Mouse (Mus musculus): ENCODE measurements around the gene Ubb. TPM values are rescaled to one million over a fixed set of nuclear protein-coding genes. Genes with fewer than 3 reads are reported as not detected.
A peak's percentile ranks its signal among the peaks of the same experiment; 100 is the strongest.
"Not testable (repeated sequence)": the region's sequence is repeated elsewhere in the genome, so short reads cannot be mapped to it uniquely, and the experiment has no call there.

Ubb gene
- 4,191 and 5,062 TPM in 2 replicates for polyA plus RNA-seq (2012; rRNA removed)

GRCm38 (mm10) chr11:62550727-62551225 lies at the start of gene Ubb:
Ubb (plus strand) TSS chr11:62551171.
- DNase-seq (ENCODE audit: low read depth) = peak; percentile 100
- TF ChIP-seq POLR2A (IDR thresholded peaks at IDR 0.05; ENCODE audit: borderline replicate concordance, extremely low read depth, insufficient read depth, insufficient read length, poor library complexity, severe bottlenecking) = peak; percentile 91; the same call in 1 of the 2 replicates
- no peak for TF ChIP-seq CTCF (IDR thresholded peaks at IDR 0.05; ENCODE audit: borderline replicate concordance, extremely low read depth, insufficient read depth, insufficient read length)

GRCm38 (mm10) chr11:62507683-62508082 lies 43.3 kb upstream of the Ubb start:
- no peak for DNase-seq (ENCODE audit: low read depth)
- no peak for TF ChIP-seq CTCF (IDR thresholded peaks at IDR 0.05; ENCODE audit: borderline replicate concordance, extremely low read depth, insufficient read depth, insufficient read length)
- TF ChIP-seq POLR2A (IDR thresholded peaks at IDR 0.05; ENCODE audit: borderline replicate concordance, extremely low read depth, insufficient read depth, insufficient read length, poor library complexity, severe bottlenecking) = no peak

DNA sequence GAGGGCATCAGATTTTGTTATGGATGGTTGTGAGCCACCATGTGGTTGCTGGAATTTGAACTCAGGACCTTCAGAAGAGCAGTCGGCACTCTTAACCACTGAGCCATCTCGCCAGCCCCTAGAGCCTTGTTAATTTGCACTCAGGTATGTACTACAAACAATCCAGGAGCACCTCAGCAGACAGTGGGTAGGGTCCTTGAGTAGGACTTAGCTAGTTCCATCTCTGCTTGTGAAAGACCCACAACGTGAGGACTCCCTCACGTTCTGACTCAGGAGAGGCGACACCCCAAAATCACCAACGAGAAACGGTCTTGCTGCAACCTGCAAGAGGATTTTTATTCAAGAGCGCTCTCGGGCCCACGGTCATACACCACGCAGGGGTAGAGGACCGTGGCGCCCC lies 42.6 kb upstream of the Ubb start:
- not testable (repeated sequence) for DNase-seq (ENCODE audit: low read depth)

DNA sequence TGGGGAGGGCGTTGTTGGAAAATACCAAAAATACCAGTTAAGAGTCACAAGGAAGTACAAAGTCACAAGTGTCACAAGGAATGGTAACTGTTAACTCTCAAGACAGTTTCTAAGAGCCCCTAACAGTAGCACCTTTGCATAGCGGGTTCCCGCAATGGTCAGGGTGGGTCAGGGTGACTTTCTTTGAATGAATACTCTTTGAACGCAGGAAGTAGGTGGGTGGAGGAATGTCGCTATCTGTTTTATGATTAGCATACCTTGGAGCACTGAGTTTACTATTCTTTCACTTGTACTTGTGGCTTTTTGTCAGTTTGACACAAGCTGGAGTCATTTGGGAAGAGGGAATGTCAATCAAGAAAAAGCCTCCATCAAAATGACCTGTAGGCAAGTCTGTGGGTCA lies 42.2 kb upstream of the Ubb start:
- not testable (repeated sequence) for DNase-seq (ENCODE audit: low read depth)

GRCm38 (mm10) chr11:62509571-62509970 lies 41.4 kb upstream of the Ubb start:
- TF ChIP-seq POLR2A (IDR thresholded peaks at IDR 0.05; ENCODE audit: borderline replicate concordance, extremely low read depth, insufficient read depth, insufficient read length, poor library complexity, severe bottlenecking) = no peak
- TF ChIP-seq CTCF (IDR thresholded peaks at IDR 0.05; ENCODE audit: borderline replicate concordance, extremely low read depth, insufficient read depth, insufficient read length) = no peak
- no peak for DNase-seq (ENCODE audit: low read depth)

DNA sequence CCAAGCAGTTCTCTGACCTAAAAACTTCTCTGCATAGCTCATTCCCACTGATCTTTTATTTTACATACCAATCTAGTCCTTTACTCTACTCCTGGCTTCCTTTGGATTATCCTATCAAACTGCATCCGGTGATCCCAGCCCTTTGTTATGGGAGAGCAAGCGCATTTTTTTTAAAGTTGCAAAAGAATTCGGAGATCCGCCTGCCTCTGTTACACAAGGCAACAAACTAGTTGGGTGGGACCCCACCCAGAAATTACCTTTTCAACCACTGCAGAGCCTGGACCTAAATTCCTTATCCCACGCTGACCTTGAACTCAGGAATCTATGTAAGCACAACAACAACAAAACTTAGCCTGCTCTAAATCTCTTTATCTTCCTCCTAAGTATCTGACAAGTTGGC lies 40.0 kb upstream of the Ubb start:
- no peak for TF ChIP-seq CTCF (IDR thresholded peaks at IDR 0.05; ENCODE audit: borderline replicate concordance, extremely low read depth, insufficient read depth, insufficient read length)
- no peak for TF ChIP-seq POLR2A (IDR thresholded peaks at IDR 0.05; ENCODE audit: borderline replicate concordance, extremely low read depth, insufficient read depth, insufficient read length, poor library complexity, severe bottlenecking)
- DNase-seq (ENCODE audit: low read depth) = no peak

DNA sequence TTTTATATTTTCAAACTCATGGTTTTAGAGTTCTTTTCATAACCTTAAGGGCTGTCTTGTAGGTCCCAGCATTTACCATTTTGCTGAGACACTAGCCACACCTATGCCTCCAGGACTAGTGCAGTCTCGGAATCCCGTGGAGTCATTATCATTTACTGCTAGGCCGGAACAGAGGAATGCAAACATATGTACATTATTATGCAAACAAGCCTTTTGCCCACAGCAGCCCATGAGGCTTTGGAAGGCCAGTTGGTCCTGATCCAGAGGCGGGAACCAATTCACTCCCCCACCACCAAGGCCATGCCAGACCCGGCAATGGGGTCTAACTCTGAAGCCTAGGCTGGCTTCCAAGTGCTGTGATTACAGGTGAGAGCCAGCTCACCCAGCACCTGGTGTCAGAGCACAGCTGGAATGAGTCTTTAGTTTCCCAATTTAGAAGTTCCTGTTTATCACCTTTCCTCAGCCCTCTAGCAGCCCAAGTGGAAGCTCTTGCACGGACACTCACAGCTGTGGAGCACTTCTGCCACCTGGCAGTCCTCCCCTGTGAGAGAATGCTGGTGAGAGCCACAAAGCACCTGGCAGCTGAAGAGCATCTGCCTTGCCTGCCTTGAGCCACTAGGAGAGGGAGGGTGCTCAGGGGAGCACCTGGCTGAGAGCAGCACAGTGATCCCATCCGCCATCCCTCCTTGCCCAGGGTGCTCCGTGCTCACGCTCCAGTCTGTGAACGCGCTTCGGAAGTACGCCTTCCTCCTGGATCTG lies 39.3 kb upstream of the Ubb start:
- no peak for TF ChIP-seq CTCF (IDR thresholded peaks at IDR 0.05; ENCODE audit: borderline replicate concordance, extremely low read depth, insufficient read depth, insufficient read length)
- no peak for TF ChIP-seq POLR2A (IDR thresholded peaks at IDR 0.05; ENCODE audit: borderline replicate concordance, extremely low read depth, insufficient read depth, insufficient read length, poor library complexity, severe bottlenecking)
- peak; percentile 9 for DNase-seq (ENCODE audit: low read depth)

DNA sequence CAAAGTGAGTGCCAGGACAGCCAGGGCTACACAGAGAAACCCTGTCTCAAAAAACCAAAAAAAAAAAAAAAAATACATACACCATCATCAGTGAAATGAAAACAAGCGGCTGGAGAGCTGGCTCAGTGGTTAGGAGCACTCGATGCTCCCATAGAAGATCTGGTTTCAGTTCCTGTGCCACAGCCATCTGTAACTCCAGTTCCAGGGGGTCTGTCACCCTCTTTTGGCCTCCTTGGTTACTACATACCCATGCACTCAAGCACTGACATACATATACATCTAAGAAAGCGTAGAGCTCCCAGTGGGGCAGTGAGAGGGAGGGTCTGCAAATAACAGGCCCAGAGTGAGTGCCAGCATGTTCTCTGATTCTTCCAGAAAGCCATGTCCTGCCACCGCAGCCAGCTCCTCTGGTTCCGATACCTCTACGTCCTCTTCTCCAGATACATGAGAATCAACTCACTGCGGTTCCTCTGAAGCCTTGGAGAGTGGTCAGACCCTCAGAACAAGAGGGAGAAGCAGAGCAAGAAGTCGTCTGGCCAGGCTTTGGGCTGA lies 38.4 kb upstream of the Ubb start:
- no peak for TF ChIP-seq POLR2A (IDR thresholded peaks at IDR 0.05; ENCODE audit: borderline replicate concordance, extremely low read depth, insufficient read depth, insufficient read length, poor library complexity, severe bottlenecking)
- DNase-seq (ENCODE audit: low read depth) = no peak

DNA sequence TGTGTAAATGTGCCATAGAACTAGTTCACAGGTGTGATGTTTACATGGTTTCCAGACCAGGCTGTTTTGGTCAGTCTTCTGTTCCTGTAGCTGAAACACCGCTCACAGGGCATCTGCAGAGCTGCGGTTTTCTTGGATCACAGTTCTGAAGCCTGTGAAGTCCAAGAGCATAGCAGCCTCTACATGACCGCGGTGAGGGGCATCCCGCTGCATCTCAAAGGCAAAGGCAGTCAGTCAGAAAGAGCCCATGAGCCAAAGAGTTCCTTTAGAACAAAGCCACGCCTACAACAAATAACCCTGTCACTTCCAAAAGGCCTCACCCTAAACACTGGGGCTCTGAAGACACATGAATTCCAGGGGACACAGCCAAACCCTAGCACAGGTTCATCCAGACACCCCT lies 37.7 kb upstream of the Ubb start:
- TF ChIP-seq POLR2A (IDR thresholded peaks at IDR 0.05; ENCODE audit: borderline replicate concordance, extremely low read depth, insufficient read depth, insufficient read length, poor library complexity, severe bottlenecking) (no peak), CTCF (IDR thresholded peaks at IDR 0.05; ENCODE audit: borderline replicate concordance, extremely low read depth, insufficient read depth, insufficient read length) (no peak)
- no peak for DNase-seq (ENCODE audit: low read depth)

DNA sequence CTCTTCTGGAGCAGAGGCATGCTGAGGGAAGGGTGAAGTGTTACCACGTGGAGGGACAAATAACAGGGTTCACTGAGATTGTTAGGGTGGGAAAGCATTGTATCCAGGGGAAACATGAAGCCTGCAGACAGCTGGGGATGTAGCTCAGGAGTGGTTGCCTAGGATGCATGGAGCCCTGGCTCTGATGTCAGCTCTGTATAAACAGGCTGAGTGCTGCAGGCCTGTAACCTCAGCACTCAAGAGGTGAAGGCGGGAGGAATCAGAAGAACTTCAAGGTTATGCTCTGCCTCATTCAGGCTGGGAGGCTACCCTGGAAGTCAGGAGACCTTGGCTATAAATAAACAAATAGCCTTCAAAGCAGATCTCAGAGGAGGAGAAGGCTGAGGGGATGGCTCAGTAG lies 32.0 kb upstream of the Ubb start:
- DNase-seq (ENCODE audit: low read depth) = peak; percentile 61

GRCm38 (mm10) chr11:62522283-62522682 lies 28.7 kb upstream of the Ubb start:
- no peak for DNase-seq (ENCODE audit: low read depth)
- TF ChIP-seq CTCF (IDR thresholded peaks at IDR 0.05; ENCODE audit: borderline replicate concordance, extremely low read depth, insufficient read depth, insufficient read length) (no peak), POLR2A (IDR thresholded peaks at IDR 0.05; ENCODE audit: borderline replicate concordance, extremely low read depth, insufficient read depth, insufficient read length, poor library complexity, severe bottlenecking) (no peak)

More for the DNA sequence above, 32.0 kb upstream of the Ubb start:
- TF ChIP-seq CTCF (IDR thresholded peaks at IDR 0.05; ENCODE audit: borderline replicate concordance, extremely low read depth, insufficient read depth, insufficient read length) (no peak), POLR2A (IDR thresholded peaks at IDR 0.05; ENCODE audit: borderline replicate concordance, extremely low read depth, insufficient read depth, insufficient read length, poor library complexity, severe bottlenecking) (no peak)

GRCm38 (mm10) chr11:62537089-62537488 lies 13.9 kb upstream of the Ubb start:
- no peak for DNase-seq (ENCODE audit: low read depth)
- TF ChIP-seq CTCF (IDR thresholded peaks at IDR 0.05; ENCODE audit: borderline replicate concordance, extremely low read depth, insufficient read depth, insufficient read length) (no peak), POLR2A (IDR thresholded peaks at IDR 0.05; ENCODE audit: borderline replicate concordance, extremely low read depth, insufficient read depth, insufficient read length, poor library complexity, severe bottlenecking) (no peak)

Data from brain, embryonic 14.5 days (tissue).